Mouse (Mus musculus) megakaryocyte, embryonic 14.5 days (primary cell): ENCODE results near the gene Fmnl1. TPM values are rescaled to one million over a fixed set of nuclear protein-coding genes. Genes with fewer than 3 reads are reported as not detected.

Source experiments
- H3K27me3 ChIP-seq: replicated peaks from 2 replicates; pipeline ENCODE3; 2012; ENCODE audit warnings: inconsistent platforms
- H3K36me3 ChIP-seq: replicated peaks from 2 replicates; pipeline ENCODE3; 2012; ENCODE audit warnings: low read length, inconsistent platforms, mixed read lengths
- H3K4me1 ChIP-seq: 2 replicates; pipeline ENCODE4 v1.6.1; 2012; ENCODE audit warnings: inconsistent platforms
- H3K4me3 ChIP-seq: replicated peaks from 2 replicates; pipeline ENCODE3; 2012; ENCODE audit warnings: moderate library complexity, mild to moderate bottlenecking, inconsistent platforms
- H3K9me3 ChIP-seq: 2 replicates; pipeline ENCODE4 v1.6.1; 2012; ENCODE audit warnings: inconsistent platforms
- FLI1 ChIP-seq: IDR thresholded peaks from 2 replicates; pipeline ENCODE4 v1.6.1; 2012; ENCODE audit warnings: low read length, inconsistent platforms, mixed read lengths
- GATA1 ChIP-seq: IDR thresholded peaks from 3 replicates; pipeline ENCODE4 v1.6.1; 2012; ENCODE audit warnings: mixed read lengths, low read length, inconsistent platforms, borderline replicate concordance
- polyA plus RNA-seq: library from polyadenylated mRNA; stranded (reverse); fragments of >175 nt; gene quantifications from 2 replicates; pipeline ENCODE4 v1.2.3, GENCODE M21; 2012; ENCODE audit warnings: low replicate concordance; ENCODE audit not compliant: insufficient read depth

The Fmnl1 gene
- polyA plus RNA-seq, 1 experiment, result 36.6 TPM

GRCm38 (mm10) chr11:103181911-103182310 is 11.0 kb downstream of the Fmnl1 start:
- Histone ChIP-seq H3K4me3 (no peak overlapping the region), H3K27me3 (peaks cover 15% of the 10 kb centered on the region), H3K36me3 (peaks cover 53% of the 10 kb centered on the region), H3K9me3 (no peaks in the 10 kb centered on the region), H3K4me1 (peaks cover 34% of the 10 kb centered on the region)
- TF ChIP-seq GATA1 (no peak), FLI1 (no peak)

- Histone ChIP-seq H3K36me3 (peaks cover 62% of the 10 kb centered on the region), H3K9me3 (no peaks in the 10 kb centered on the region), H3K4me1 (peaks cover 14% of the 10 kb centered on the region), H3K27me3 (peaks cover 6% of the 10 kb centered on the region), H3K4me3 (no peak overlapping the region)
- no peak for TF ChIP-seq FLI1
- TF ChIP-seq GATA1, result no peak
Observed at GRCm38 (mm10) chr11:103184891-103185290, 14.0 kb downstream of the Fmnl1 start.

GRCm38 (mm10) chr11:103192230-103192955 is 21.5 kb downstream of the Fmnl1 start:
- TF ChIP-seq FLI1 (no peak), GATA1 (no peak)
- H3K9me3 ChIP-seq, result no peaks in the 10 kb centered on the region
- peaks cover 44% of the 10 kb centered on the region for H3K27me3 ChIP-seq
- H3K36me3 ChIP-seq, result peaks cover 89% of the 10 kb centered on the region
- H3K4me1 ChIP-seq, result peaks cover 23% of the 10 kb centered on the region
- no peak overlapping the region for H3K4me3 ChIP-seq

- H3K4me1 ChIP-seq, result peaks cover 23% of the 10 kb centered on the region
- peaks cover 49% of the 10 kb centered on the region for H3K27me3 ChIP-seq
- H3K36me3 ChIP-seq, result peaks cover 90% of the 10 kb centered on the region
- no peak for TF ChIP-seq GATA1
- TF ChIP-seq FLI1, result no peak
- no peaks in the 10 kb centered on the region for H3K9me3 ChIP-seq
- H3K4me3 ChIP-seq, result no peak overlapping the region
Observed at GRCm38 (mm10) chr11:103192956-103193824, 22.3 kb downstream of the Fmnl1 start.

- H3K27me3 ChIP-seq, result peaks cover 52% of the 10 kb centered on the region
- peaks cover 92% of the 10 kb centered on the region for H3K36me3 ChIP-seq
- TF ChIP-seq GATA1 (no peak), FLI1 (no peak)
- no peaks in the 10 kb centered on the region for H3K9me3 ChIP-seq
- no peak overlapping the region for H3K4me3 ChIP-seq
- peaks cover 23% of the 10 kb centered on the region for H3K4me1 ChIP-seq
Observed at GRCm38 (mm10) chr11:103193825-103194168, 22.9 kb downstream of the Fmnl1 start.

GRCm38 (mm10) chr11:103195236-103195635 is 24.3 kb downstream of the Fmnl1 start:
- no peak for TF ChIP-seq FLI1
- no peak for TF ChIP-seq GATA1

GRCm38 (mm10) chr11:103195656-103196055 is 24.7 kb downstream of the Fmnl1 start:
- Histone ChIP-seq H3K27me3 (peaks cover 63% of the 10 kb centered on the region), H3K9me3 (no peaks in the 10 kb centered on the region), H3K4me1 (peaks cover 16% of the 10 kb centered on the region), H3K36me3 (peaks cover 80% of the 10 kb centered on the region), H3K4me3 (no peak overlapping the region)
- TF ChIP-seq GATA1 (no peak), FLI1 (no peak)

More at GRCm38 (mm10) chr11:103195236-103195635, 24.3 kb downstream of the Fmnl1 start:
- Histone ChIP-seq H3K9me3 (no peaks in the 10 kb centered on the region), H3K36me3 (peaks cover 84% of the 10 kb centered on the region), H3K4me3 (no peak overlapping the region), H3K27me3 (peaks cover 61% of the 10 kb centered on the region), H3K4me1 (peaks cover 20% of the 10 kb centered on the region)

- TF ChIP-seq GATA1 (no peak), FLI1 (no peak)
- H3K36me3 ChIP-seq, result peaks cover 68% of the 10 kb centered on the region
Observed at GRCm38 (mm10) chr11:103197340-103197739, 26.4 kb downstream of the Fmnl1 start.

GRCm38 (mm10) chr11:103198339-103198738 is 27.4 kb downstream of the Fmnl1 start:
- peaks cover 19% of the 10 kb centered on the region for H3K4me1 ChIP-seq
- H3K4me3 ChIP-seq, result no peak overlapping the region
- peaks cover 70% of the 10 kb centered on the region for H3K27me3 ChIP-seq
- peaks cover 58% of the 10 kb centered on the region for H3K36me3 ChIP-seq
- TF ChIP-seq GATA1, result no peak
- TF ChIP-seq FLI1, result no peak
- no peaks in the 10 kb centered on the region for H3K9me3 ChIP-seq

More at GRCm38 (mm10) chr11:103197340-103197739, 26.4 kb downstream of the Fmnl1 start:
- H3K27me3 ChIP-seq, result peaks cover 67% of the 10 kb centered on the region
- peaks cover 18% of the 10 kb centered on the region for H3K4me1 ChIP-seq
- H3K4me3 ChIP-seq, result no peak overlapping the region
- H3K9me3 ChIP-seq, result no peaks in the 10 kb centered on the region
